Mouse (Mus musculus): Measurements from ENCODE around the gene Gng8. TPM values are rescaled to one million over a fixed set of nuclear protein-coding genes. Genes with fewer than 3 reads are reported as not detected.

The Gng8 gene
- polyA plus RNA-seq, 1 experiment from 2014 or later, result 7.3 TPM

DNA sequence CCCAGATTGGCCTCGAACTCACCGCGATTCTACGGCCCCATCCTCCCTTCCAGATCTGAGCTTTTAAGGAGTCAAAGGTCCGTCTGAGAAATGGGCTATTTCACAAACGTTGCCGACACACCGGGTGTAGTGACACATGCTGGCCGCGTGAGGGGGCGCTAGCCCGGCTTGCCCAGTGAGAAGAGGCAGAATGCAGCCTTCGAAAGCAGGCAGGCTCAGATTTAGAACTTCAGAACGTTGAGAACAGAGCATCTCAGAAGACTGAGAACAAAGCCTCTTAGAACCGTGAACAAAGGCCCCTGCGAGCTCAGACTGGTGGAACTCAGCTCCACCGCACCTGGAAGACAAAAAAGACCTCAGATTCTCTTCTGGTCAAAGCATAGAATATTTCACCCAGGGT, 17.4 kb upstream of the Gng8 start:
- no peak overlapping the region; the same call in 1 of the 2 replicates for H3K9ac ChIP-seq (ENCODE audit: low read depth, low read length)
- H3K4me1 ChIP-seq (replicated peaks; ENCODE audit: insufficient read depth, low read length), result 0 out of 2 replicates have a peak, but pooled peaks cover 5% of the 10 kb centered on the region
- peak; percentile 91 for DNase-seq (ENCODE audit: low spot score)
- no peaks in the 10 kb centered on the region for H3K27me3 ChIP-seq (ENCODE audit: insufficient read depth, low read length)
- WGBS, result 3% methylated on average over 17 of the region's 17 CpGs
- no peaks in the 10 kb centered on the region for H3K9me3 ChIP-seq (replicated peaks; ENCODE audit: low read length)
- no peaks in the 10 kb centered on the region for H3K36me3 ChIP-seq (ENCODE audit: insufficient read depth, low read length)
- peak; percentile 93 for TF ChIP-seq CTCF (IDR thresholded peaks at IDR 0.05; ENCODE audit: low read depth)
- peak overlapping the region; percentile 16 for H3K4me3 ChIP-seq (replicated peaks; ENCODE audit: low read depth, low read length)
- peak overlapping the region; percentile 85 for H3K27ac ChIP-seq
- H3K4me2 ChIP-seq (ENCODE audit: low read length), result peak overlapping the region; percentile 47
- no peak for ATAC-seq (replicated peaks; ENCODE audit: low FRiP score, low read depth)

DNA sequence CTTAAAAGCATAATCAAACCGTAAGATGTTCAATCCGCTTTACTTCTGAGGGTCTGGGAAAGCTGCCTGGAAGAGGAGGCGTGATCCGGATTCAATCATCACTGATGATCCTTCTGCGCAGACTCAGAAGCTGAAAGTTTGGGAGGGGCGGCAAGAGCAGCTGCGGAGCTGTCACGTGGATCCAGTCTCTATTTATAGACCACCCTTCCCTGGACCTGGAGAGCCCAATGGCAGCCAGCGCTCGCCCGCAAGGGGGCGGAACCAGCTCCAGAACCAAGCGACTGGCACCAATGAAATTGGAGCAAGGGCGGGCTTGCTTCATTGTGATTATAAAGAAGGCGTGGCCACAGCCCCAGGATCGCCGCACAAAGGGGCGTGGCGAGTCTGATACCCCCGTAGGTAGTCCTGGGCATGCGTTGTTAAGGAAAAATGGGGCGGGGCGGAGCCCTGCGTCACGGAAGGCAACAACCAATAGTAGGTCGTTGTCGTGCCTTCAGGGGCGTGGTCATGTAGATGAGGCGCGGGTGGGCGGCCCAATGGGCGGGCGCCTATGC, 16.8 kb upstream of the Gng8 start:
- 0 out of 2 replicates have a peak, but pooled peaks cover 5% of the 10 kb centered on the region for H3K4me1 ChIP-seq (replicated peaks; ENCODE audit: insufficient read depth, low read length)
- no peaks in the 10 kb centered on the region for H3K27me3 ChIP-seq (ENCODE audit: insufficient read depth, low read length)
- peak overlapping the region; percentile 83 for H3K4me2 ChIP-seq (ENCODE audit: low read length)
- WGBS, result under 1% methylated on average over 33 of the region's 33 CpGs
- H3K9me3 ChIP-seq (replicated peaks; ENCODE audit: low read length), result no peaks in the 10 kb centered on the region
- peak; percentile 100 for DNase-seq (ENCODE audit: low spot score)
- H3K9ac ChIP-seq (ENCODE audit: low read depth, low read length), result peak overlapping the region; percentile 72; the same call in 1 of the 2 replicates
- peak overlapping the region; percentile 64 for H3K4me3 ChIP-seq (replicated peaks; ENCODE audit: low read depth, low read length)
- H3K27ac ChIP-seq, result peak overlapping the region; percentile 85
- TF ChIP-seq CTCF (IDR thresholded peaks at IDR 0.05; ENCODE audit: low read depth), result peak; percentile 70
- ATAC-seq (replicated peaks; ENCODE audit: low FRiP score, low read depth), result peak; percentile 98
- no peaks in the 10 kb centered on the region for H3K36me3 ChIP-seq (ENCODE audit: insufficient read depth, low read length)

DNA sequence AGATGAGACGGTGACA, 16.5 kb upstream of the Gng8 start, which contains the start of gene Dact3:
TSS of gene Dact3 (plus strand) at position 8 of the 16 bp plus-strand sequence.
- Histone ChIP-seq H3K9ac (ENCODE audit: low read depth, low read length) (peak within 1 kb of the TSS; percentile 72), H3K4me3 (replicated peaks; ENCODE audit: low read depth, low read length) (peak within 1 kb of the TSS; percentile 64), H3K4me2 (ENCODE audit: low read length) (peak within 1 kb of the TSS; percentile 83), H3K4me1 (replicated peaks; ENCODE audit: insufficient read depth, low read length) (peaks cover 6% of the 10 kb centered on the region), H3K27ac (peak within 1 kb of the TSS; percentile 85), H3K9me3 (replicated peaks; ENCODE audit: low read length) (no peaks in the 10 kb centered on the region), H3K27me3 (ENCODE audit: insufficient read depth, low read length) (no peaks in the 10 kb centered on the region), H3K36me3 (ENCODE audit: insufficient read depth, low read length) (no peaks in the 10 kb centered on the region)
- no peak for TF ChIP-seq CTCF (IDR thresholded peaks at IDR 0.05; ENCODE audit: low read depth)
- ATAC-seq (replicated peaks; ENCODE audit: low FRiP score, low read depth) (no peak), DNase-seq (ENCODE audit: low spot score) (no peak)
- 0% methylated on average over 1 of the region's 1 CpGs for WGBS

DNA sequence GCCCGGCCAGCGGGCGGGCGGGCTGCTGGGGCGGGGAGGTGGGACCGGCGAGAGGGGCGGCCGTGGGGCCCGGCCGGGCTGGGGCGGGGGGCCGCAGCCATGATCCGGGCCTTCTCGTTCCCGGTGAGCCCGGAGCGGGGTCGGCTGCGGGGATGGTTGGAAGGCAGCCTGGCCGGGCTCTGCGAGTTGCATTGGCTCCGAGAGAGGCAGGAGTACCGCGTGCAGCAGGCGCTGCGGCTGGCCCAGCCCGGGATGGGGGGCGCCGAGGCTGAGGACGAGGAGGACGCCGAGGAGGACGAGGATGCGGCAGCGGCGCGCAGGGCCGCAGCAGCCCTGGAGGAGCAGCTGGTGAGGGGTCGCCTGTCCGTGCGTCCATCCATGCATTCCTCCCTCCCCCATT, 16.3 kb upstream of the Gng8 start:
- Histone ChIP-seq H3K9ac (ENCODE audit: low read depth, low read length) (peak overlapping the region; percentile 72), H3K27me3 (ENCODE audit: insufficient read depth, low read length) (no peaks in the 10 kb centered on the region), H3K4me2 (ENCODE audit: low read length) (peak overlapping the region; percentile 83), H3K36me3 (ENCODE audit: insufficient read depth, low read length) (no peaks in the 10 kb centered on the region), H3K4me3 (replicated peaks; ENCODE audit: low read depth, low read length) (peak overlapping the region; percentile 64), H3K4me1 (replicated peaks; ENCODE audit: insufficient read depth, low read length) (peaks cover 8% of the 10 kb centered on the region), H3K9me3 (replicated peaks; ENCODE audit: low read length) (no peaks in the 10 kb centered on the region), H3K27ac (peak overlapping the region; percentile 60)
- no peak for DNase-seq (ENCODE audit: low spot score)
- ATAC-seq (replicated peaks; ENCODE audit: low FRiP score, low read depth), result no peak
- no peak for TF ChIP-seq CTCF (IDR thresholded peaks at IDR 0.05; ENCODE audit: low read depth)
- under 1% methylated on average over 29 of the region's 42 CpGs for WGBS

DNA sequence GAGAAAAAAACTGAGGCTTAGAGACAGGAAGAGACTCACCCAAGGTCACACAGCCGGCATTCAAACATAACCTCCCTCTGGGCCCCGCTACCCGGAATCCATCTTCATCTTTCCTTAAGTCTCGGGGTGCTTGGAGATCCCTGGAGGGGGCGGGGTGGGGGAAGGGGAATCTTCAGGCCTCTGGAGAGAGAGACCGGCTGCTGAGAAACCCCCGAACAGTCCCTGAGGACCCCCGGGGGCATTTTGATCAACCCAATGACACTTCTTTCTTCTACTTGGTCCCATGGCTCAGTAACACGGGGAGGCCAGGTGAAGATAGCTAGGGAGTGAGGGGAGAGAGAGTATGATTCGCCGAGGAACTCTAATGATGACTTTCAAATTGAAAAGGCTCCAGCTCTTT, 15.6 kb upstream of the Gng8 start:
- DNase-seq (ENCODE audit: low spot score), result no peak
- Histone ChIP-seq H3K9ac (ENCODE audit: low read depth, low read length) (peak overlapping the region; percentile 72), H3K9me3 (replicated peaks; ENCODE audit: low read length) (no peaks in the 10 kb centered on the region), H3K4me2 (ENCODE audit: low read length) (peak overlapping the region; percentile 83), H3K4me1 (replicated peaks; ENCODE audit: insufficient read depth, low read length) (peaks cover 11% of the 10 kb centered on the region), H3K27me3 (ENCODE audit: insufficient read depth, low read length) (no peaks in the 10 kb centered on the region), H3K36me3 (ENCODE audit: insufficient read depth, low read length) (no peaks in the 10 kb centered on the region), H3K27ac (0 out of 2 replicates have a peak overlapping the region, but pooled peaks have one; percentile 36), H3K4me3 (replicated peaks; ENCODE audit: low read depth, low read length) (peak overlapping the region; percentile 64)
- WGBS, result 5% methylated on average over 11 of the region's 11 CpGs
- ATAC-seq (replicated peaks; ENCODE audit: low FRiP score, low read depth), result no peak
- TF ChIP-seq CTCF (IDR thresholded peaks at IDR 0.05; ENCODE audit: low read depth), result no peak

- ATAC-seq (replicated peaks; ENCODE audit: low FRiP score, low read depth) (no peak), DNase-seq (ENCODE audit: low spot score) (peak; percentile 51)
- no peak for TF ChIP-seq CTCF (IDR thresholded peaks at IDR 0.05; ENCODE audit: low read depth)
- Histone ChIP-seq H3K4me2 (ENCODE audit: low read length) (peak overlapping the region; percentile 83), H3K4me3 (replicated peaks; ENCODE audit: low read depth, low read length) (peak overlapping the region; percentile 64), H3K4me1 (replicated peaks; ENCODE audit: insufficient read depth, low read length) (peaks cover 11% of the 10 kb centered on the region), H3K9me3 (replicated peaks; ENCODE audit: low read length) (no peaks in the 10 kb centered on the region), H3K9ac (ENCODE audit: low read depth, low read length) (peak overlapping the region; percentile 72; the same call in 1 of the 2 replicates), H3K27me3 (ENCODE audit: insufficient read depth, low read length) (no peaks in the 10 kb centered on the region), H3K36me3 (ENCODE audit: insufficient read depth, low read length) (no peaks in the 10 kb centered on the region), H3K27ac (peak overlapping the region; percentile 42; the same call in 1 of the 2 replicates)
- WGBS, result 10% methylated on average over 13 of the region's 13 CpGs
These were observed 15.0 kb upstream of the Gng8 start for GRCm38 (mm10) chr7:16876608-16877007.

DNA sequence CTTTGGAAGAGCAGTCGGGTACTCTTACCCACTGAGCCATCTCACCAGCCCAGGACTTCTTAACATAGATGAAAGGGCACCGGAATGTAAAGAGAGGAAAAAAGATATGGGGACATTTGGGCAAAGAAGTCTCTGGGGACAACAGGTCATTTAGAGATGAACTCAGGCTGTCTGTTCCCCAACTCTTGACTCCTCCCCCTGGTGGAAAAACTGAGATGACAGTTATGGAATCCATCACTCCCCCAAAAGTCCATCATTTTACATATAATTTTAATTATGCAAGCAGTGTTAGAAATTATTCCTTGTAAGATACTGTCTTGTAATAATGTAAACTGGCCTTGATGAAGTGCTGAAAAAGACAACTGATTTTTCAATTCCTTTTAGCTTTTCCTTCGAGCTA, 13.9 kb upstream of the Gng8 start:
- WGBS, result 77% methylated on average over 3 of the region's 3 CpGs
- no peaks in the 10 kb centered on the region for H3K9me3 ChIP-seq (replicated peaks; ENCODE audit: low read length)
- H3K36me3 ChIP-seq (ENCODE audit: insufficient read depth, low read length), result no peaks in the 10 kb centered on the region
- no peak overlapping the region for H3K27ac ChIP-seq
- H3K4me1 ChIP-seq (replicated peaks; ENCODE audit: insufficient read depth, low read length), result peaks cover 11% of the 10 kb centered on the region
- DNase-seq (ENCODE audit: low spot score) (no peak), ATAC-seq (replicated peaks; ENCODE audit: low FRiP score, low read depth) (no peak)
- peak; percentile 1; the same call in 1 of the 2 replicates for TF ChIP-seq CTCF (IDR thresholded peaks at IDR 0.05; ENCODE audit: low read depth)
- H3K4me3 ChIP-seq (replicated peaks; ENCODE audit: low read depth, low read length), result no peak overlapping the region
- H3K4me2 ChIP-seq (ENCODE audit: low read length), result no peak overlapping the region
- no peak overlapping the region for H3K9ac ChIP-seq (ENCODE audit: low read depth, low read length)
- H3K27me3 ChIP-seq (ENCODE audit: insufficient read depth, low read length), result no peaks in the 10 kb centered on the region

Measured in kidney, postnatal 0 days (tissue).